Mouse (Mus musculus) mesoderm, embryonic 11.5 days (tissue): ENCODE measurements around the gene Chpt1.

Experiments
- DNase-seq: peaks from one replicate; pipeline ENCODE4 v3.0.0-alpha.2; 2012; ENCODE audit warnings: low read depth, low spot score

Gene Chpt1

GRCm38 (mm10) chr10:88404220-88404619, 99.7 kb downstream of the Chpt1 start:
- DNase-seq, result no peak

GRCm38 (mm10) chr10:88403021-88403420, 100.9 kb downstream of the Chpt1 start:
- no peak for DNase-seq
